9 mouse cellular contexts compared by ENCODE assay signal in the genomic region with DNA sequence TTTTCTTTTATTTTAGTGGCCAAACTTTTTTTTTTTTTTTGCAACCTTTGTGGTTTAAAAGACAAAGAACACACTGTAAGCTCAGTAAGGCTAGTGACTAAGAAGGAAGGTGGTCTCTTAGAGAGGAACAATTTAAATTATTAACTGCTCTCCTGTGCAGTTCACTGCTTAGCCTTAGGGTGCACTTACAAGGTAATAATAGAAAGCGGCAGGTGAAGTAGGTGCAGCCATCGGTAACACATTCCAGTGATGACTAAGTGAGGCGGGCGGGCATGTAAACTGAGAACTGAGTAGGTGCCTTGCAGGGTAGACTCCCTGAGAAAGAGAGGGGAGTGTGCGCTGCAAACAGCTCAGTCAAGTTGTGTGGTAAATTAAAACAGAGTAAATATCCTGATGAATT. TPM values are rescaled to one million over a fixed set of nuclear protein-coding genes. Genes with fewer than 3 reads are reported as not detected.
A peak's percentile ranks its signal among the peaks of the same experiment; 100 is the strongest.
DNase-seq lines count a peak whose midpoint lies in the region; ATAC-seq lines count a peak whose summit lies in the region.
"Had no signal": no experiment of that assay in that cellular context is flagged by ENCODE, and none has a peak within 500 bp of the region (broad histone marks: within the 10 kb centered on the region; RNA-seq: fewer than 3 reads in every experiment).

No protein-coding gene starts in this region.

- peak overlapping the region; percentile 78 for H3K4me2 ChIP-seq in kidney, embryonic 16.5 days (replicated peaks; ENCODE audit: low read depth, low read length)

- H3K4me3 ChIP-seq in forebrain, embryonic 10.5 days = peak overlapping the region; percentile 98
- H3K4me3 ChIP-seq in kidney, embryonic 16.5 days (ENCODE audit: low read length) = peak overlapping the region; percentile 84
- H3K4me3 ChIP-seq in midbrain, embryonic 10.5 days = peak overlapping the region; percentile 80

- peak; percentile 33; the same call in 1 of the 2 replicates for ATAC-seq in kidney, embryonic 16.5 days (ENCODE audit: low FRiP score, low TSS enrichment)

- no peak overlapping the region for H3K27ac ChIP-seq in forebrain, embryonic 10.5 days
- H3K27ac ChIP-seq in kidney, embryonic 16.5 days (ENCODE audit: low read length) = no peak overlapping the region
- no peak overlapping the region for H3K27ac ChIP-seq in midbrain, embryonic 10.5 days (replicated peaks)

- DNase-seq in retina, postnatal 1 day = peak; percentile 9
- no peak for DNase-seq in retina, embryonic 14.5 days (ENCODE audit: low spot score)
- no peak for DNase-seq in forebrain, embryonic 10.5 days (ENCODE audit: extremely low spot score, low spot score)
- no peak for DNase-seq in midbrain, embryonic 10.5 days (ENCODE audit: low spot score)
- DNase-seq in thymus, postnatal 36 days = no peak
- DNase-seq in ovary, postnatal 14 days (ENCODE audit: low spot score) = no peak
- no peak for DNase-seq in cerebellum, postnatal 14 days

- WGBS in forebrain, embryonic 10.5 days = 74% methylated on average over 5 of the region's 5 CpGs
- WGBS in kidney, embryonic 16.5 days = 16% methylated on average over 5 of the region's 5 CpGs
- WGBS in midbrain, embryonic 10.5 days = 73% methylated on average over 5 of the region's 5 CpGs

- peaks cover 27% of the 10 kb centered on the region for H3K4me1 ChIP-seq in forebrain, embryonic 10.5 days
- H3K4me1 ChIP-seq in kidney, embryonic 16.5 days (ENCODE audit: insufficient read depth, low read length) = peaks cover 26% of the 10 kb centered on the region
- peaks cover 36% of the 10 kb centered on the region for H3K4me1 ChIP-seq in midbrain, embryonic 10.5 days

- H3K9me3 ChIP-seq in forebrain, embryonic 10.5 days = no peaks in the 10 kb centered on the region
- H3K9me3 ChIP-seq in kidney, embryonic 16.5 days (ENCODE audit: low read length) = no peaks in the 10 kb centered on the region
- H3K9me3 ChIP-seq in midbrain, embryonic 10.5 days (replicated peaks) = no peaks in the 10 kb centered on the region

- H3K27me3 ChIP-seq in forebrain, embryonic 10.5 days (ENCODE audit: poor library complexity, severe bottlenecking) = no peaks in the 10 kb centered on the region
- no peaks in the 10 kb centered on the region for H3K27me3 ChIP-seq in kidney, embryonic 16.5 days (ENCODE audit: insufficient read depth, low read length)
- H3K27me3 ChIP-seq in midbrain, embryonic 10.5 days (ENCODE audit: low read depth, poor library complexity, severe bottlenecking) = no peaks in the 10 kb centered on the region

- peaks cover 14% of the 10 kb centered on the region for H3K36me3 ChIP-seq in forebrain, embryonic 10.5 days (replicated peaks)
- no peaks in the 10 kb centered on the region for H3K36me3 ChIP-seq in kidney, embryonic 16.5 days (ENCODE audit: insufficient read depth, low read length)
- H3K36me3 ChIP-seq in midbrain, embryonic 10.5 days = peaks cover 10% of the 10 kb centered on the region

- H3K9ac ChIP-seq in kidney, embryonic 16.5 days (replicated peaks; ENCODE audit: low read length) = no peak overlapping the region

RNA-seq across cellular contexts. Expression of gene Pex12, which starts 1.4 kb away (rescaled TPM):
- 16.4 and 16.6 TPM in 2 replicates for polyA plus RNA-seq in forebrain, embryonic 10.5 days (2016; fragmentation: Nextera tagmentation; extraction: Ambion mirVana)
- polyA plus RNA-seq in kidney, embryonic 16.5 days (2015; fragmentation: Nextera tagmentation; extraction: Ambion mirVana) = 14.0 and 15.2 TPM in 2 replicates
- 17.0 and 18.0 TPM in 2 replicates for polyA plus RNA-seq in midbrain, embryonic 10.5 days (2016; fragmentation: Nextera tagmentation; extraction: Ambion mirVana)

RNA-seq across cellular contexts. Expression of gene Ap2b1, which starts 4.9 kb away (rescaled TPM):
- polyA plus RNA-seq in forebrain, embryonic 10.5 days (2016; fragmentation: Nextera tagmentation; extraction: Ambion mirVana) = 66.4 and 67.0 TPM in 2 replicates
- 64.2 and 70.8 TPM in 2 replicates for polyA plus RNA-seq in kidney, embryonic 16.5 days (2015; fragmentation: Nextera tagmentation; extraction: Ambion mirVana)
- 73.5 and 89.6 TPM in 2 replicates for polyA plus RNA-seq in midbrain, embryonic 10.5 days (2016; fragmentation: Nextera tagmentation; extraction: Ambion mirVana)

RNA-seq across cellular contexts. Expression of gene Slfn14, which starts 17.2 kb away (rescaled TPM):
- polyA plus RNA-seq in forebrain, embryonic 10.5 days (2016; fragmentation: Nextera tagmentation; extraction: Ambion mirVana) = 0.15 and 0.19 TPM in 2 replicates
- polyA plus RNA-seq in kidney, embryonic 16.5 days (2015; fragmentation: Nextera tagmentation; extraction: Ambion mirVana) = 0.25 and 0.42 TPM in 2 replicates
- polyA plus RNA-seq in midbrain, embryonic 10.5 days (2016; fragmentation: Nextera tagmentation; extraction: Ambion mirVana) = 0.12 and 0.21 TPM in 2 replicates
- polyA plus RNA-seq: small intestine, adult 2 months had no signal
